Mouse (Mus musculus) MEL (cell line): ENCODE data around the gene Cnot11. TPM values are rescaled to one million over a fixed set of nuclear protein-coding genes. Genes with fewer than 3 reads are reported as not detected.

Experiments used
- DNase-seq: peaks from one replicate; pipeline ENCODE4 v3.0.0; 2011; ENCODE audit warnings: low read depth, low spot score
- H3K27ac ChIP-seq: 2 replicates; pipeline ENCODE4 v1.5.1; 2012; ENCODE audit warnings: low read depth, mild to moderate bottlenecking, control low read depth, low read length, moderate library complexity; ENCODE audit not compliant: control insufficient read depth
- H3K27me3 ChIP-seq, 2 experiments: fragments of 150-350 bp in 1 of 2; sonication (generic) in 1 of 2; 2 replicates each; pipeline ENCODE4 v1.6.1; 2012; ENCODE audit warnings: low read length in 2 of 2, mild to moderate bottlenecking in 2 of 2, improper control_type of control experiment in 1 of 2, moderate library complexity in 1 of 2; ENCODE audit not compliant: insufficient read depth in 2 of 2, control insufficient read depth in 1 of 2
- H3K36me3 ChIP-seq, 2 experiments: 2 replicates each; pipeline ENCODE4 v1.6.1; 2012 to 2014; ENCODE audit warnings: low read length in 2 of 2, improper control_type of control experiment in 1 of 2, inconsistent platforms in 1 of 2, mild to moderate bottlenecking in 1 of 2; ENCODE audit not compliant: insufficient read depth in 2 of 2, control insufficient read depth in 1 of 2
- H3K4me1 ChIP-seq, 2 experiments: fragments of 150-350 bp in 1 of 2; sonication (generic) in 1 of 2; 2 replicates each; pipeline ENCODE4 v1.6.1; 2012; ENCODE audit warnings: low read length in 2 of 2, improper control_type of control experiment in 1 of 2, mild to moderate bottlenecking in 1 of 2; ENCODE audit not compliant: insufficient read depth in 2 of 2, control insufficient read depth in 1 of 2
- H3K4me3 ChIP-seq, 2 experiments: fragments of 150-350 bp in 1 of 2; sonication (generic) in 1 of 2; 2 replicates each; pipeline ENCODE4 v1.5.1; 2012; ENCODE audit warnings: low read depth in 2 of 2, low read length in 2 of 2, mild to moderate bottlenecking in 2 of 2, moderate library complexity in 2 of 2, control low read depth in 1 of 2, improper control_type of control experiment in 1 of 2; ENCODE audit not compliant: control insufficient read depth in 1 of 2, insufficient read depth in 1 of 2
- H3K79me2 ChIP-seq: 2 replicates; pipeline ENCODE4 v1.6.1; 2012; ENCODE audit warnings: mild to moderate bottlenecking, low read length, moderate library complexity; ENCODE audit not compliant: control insufficient read depth, poor library complexity, insufficient read depth
- H3K9ac ChIP-seq: 2 replicates; pipeline ENCODE4 v1.6.1; 2012; ENCODE audit warnings: low read depth, mild to moderate bottlenecking, control low read depth, low read length, moderate library complexity; ENCODE audit not compliant: control insufficient read depth, poor library complexity, severe bottlenecking
- H3K9me3 ChIP-seq: fragments of 150-350 bp; sonication (generic); replicated peaks from 2 replicates; pipeline ENCODE4 v1.6.1; 2012; ENCODE audit warnings: mild to moderate bottlenecking, low read length, improper control_type of control experiment, moderate library complexity; ENCODE audit not compliant: insufficient read depth
- BHLHE40 ChIP-seq: IDR thresholded peaks from 2 replicates; pipeline ENCODE4 v1.6.1; 2012; ENCODE audit warnings: low read depth, mild to moderate bottlenecking, inconsistent platforms, low read length, improper control_type of control experiment, borderline replicate concordance
- CHD1 ChIP-seq: IDR thresholded peaks from 2 replicates; pipeline ENCODE4 v1.6.1; 2012; ENCODE audit warnings: low read depth, mild to moderate bottlenecking, inconsistent platforms, low read length, improper control_type of control experiment
- CTCF ChIP-seq, 3 experiments: IDR thresholded peaks in 2 of 3; conservative IDR thresholded peaks in 1 of 3; 2 replicates each; pipeline ENCODE4 v1.5.1; 2011 to 2012; ENCODE audit warnings: low read length in 3 of 3, low read depth in 2 of 3, mild to moderate bottlenecking in 2 of 3, improper control_type of control experiment in 1 of 3, inconsistent platforms in 1 of 3, mixed read lengths in 1 of 3, moderate library complexity in 1 of 3; ENCODE audit not compliant: control insufficient read depth in 1 of 3, insufficient read depth in 1 of 3, poor library complexity in 1 of 3, severe bottlenecking in 1 of 3
- E2F4 ChIP-seq: IDR thresholded peaks from 2 replicates; pipeline ENCODE4 v1.6.1; 2011; ENCODE audit warnings: low read depth, low read length, improper control_type of control experiment, borderline replicate concordance
- ELF1 ChIP-seq: IDR thresholded peaks from 2 replicates; pipeline ENCODE4 v1.6.1; 2014; ENCODE audit warnings: low read depth, mild to moderate bottlenecking, inconsistent platforms, low read length, improper control_type of control experiment, moderate library complexity
- ETS1 ChIP-seq: IDR thresholded peaks from 2 replicates; pipeline ENCODE4 v1.6.1; 2012; ENCODE audit warnings: low read depth, mild to moderate bottlenecking, inconsistent platforms, low read length, improper control_type of control experiment, moderate library complexity
- GABPA ChIP-seq: IDR thresholded peaks from 2 replicates; pipeline ENCODE4 v1.6.1; 2012; ENCODE audit warnings: low read depth, mild to moderate bottlenecking, inconsistent platforms, low read length, improper control_type of control experiment, moderate library complexity
- HCFC1 ChIP-seq: IDR thresholded peaks from 2 replicates; pipeline ENCODE4 v1.6.1; 2012; ENCODE audit warnings: low read depth, mild to moderate bottlenecking, inconsistent platforms, low read length, improper control_type of control experiment, moderate library complexity
- KAT2A ChIP-seq: conservative IDR thresholded peaks from 2 replicates; pipeline ENCODE4 v1.6.1; 2012; ENCODE audit warnings: low read depth, low read length, improper control_type of control experiment, inconsistent platforms
- MYC ChIP-seq: IDR thresholded peaks from 2 replicates; pipeline ENCODE4 v1.6.1; 2011; ENCODE audit warnings: low read depth, mild to moderate bottlenecking, low read length, improper control_type of control experiment, moderate library complexity
- NRF1 ChIP-seq: IDR thresholded peaks from 2 replicates; pipeline ENCODE4 v1.6.1; 2014; ENCODE audit warnings: low read depth, mild to moderate bottlenecking, inconsistent platforms, low read length, improper control_type of control experiment, moderate library complexity; ENCODE audit not compliant: poor library complexity, insufficient read depth, severe bottlenecking
- POLR2AphosphoS5 ChIP-seq: IDR thresholded peaks from 2 replicates; pipeline ENCODE4 v1.6.1; 2012; ENCODE audit warnings: low read depth, borderline replicate concordance, mild to moderate bottlenecking, inconsistent platforms, low read length, moderate library complexity, mixed read lengths
- RAD21 ChIP-seq: IDR thresholded peaks from 2 replicates; pipeline ENCODE4 v1.6.1; 2011; ENCODE audit warnings: mild to moderate bottlenecking, low read depth, low read length, improper control_type of control experiment
- SIN3A ChIP-seq: IDR thresholded peaks from 2 replicates; pipeline ENCODE4 v1.6.1; 2012; ENCODE audit warnings: low read length, improper control_type of control experiment, inconsistent platforms
- SMC3 ChIP-seq: IDR thresholded peaks from 2 replicates; pipeline ENCODE4 v1.6.1; 2011; ENCODE audit warnings: low read depth, low read length, improper control_type of control experiment
- TAL1 ChIP-seq: IDR thresholded peaks from 2 replicates; pipeline ENCODE4 v1.6.1; 2012; ENCODE audit warnings: mild to moderate bottlenecking, inconsistent platforms, low read length, moderate library complexity, mixed read lengths
- TCF12 ChIP-seq: IDR thresholded peaks from 2 replicates; pipeline ENCODE4 v1.6.1; 2014; ENCODE audit warnings: low read depth, mild to moderate bottlenecking, inconsistent platforms, low read length, improper control_type of control experiment, moderate library complexity
- UBTF ChIP-seq: IDR thresholded peaks from 2 replicates; pipeline ENCODE4 v1.6.1; 2012; ENCODE audit warnings: low read depth, mild to moderate bottlenecking, inconsistent platforms, low read length, improper control_type of control experiment, moderate library complexity, borderline replicate concordance; ENCODE audit not compliant: insufficient read depth
- USF1 ChIP-seq: IDR thresholded peaks from 2 replicates; pipeline ENCODE4 v1.6.1; 2014; ENCODE audit warnings: low read depth, mild to moderate bottlenecking, inconsistent platforms, low read length, improper control_type of control experiment, moderate library complexity
- ZC3H11A ChIP-seq: IDR thresholded peaks from 2 replicates; pipeline ENCODE4 v1.6.1; 2012; ENCODE audit warnings: low read depth, mild to moderate bottlenecking, inconsistent platforms, low read length, improper control_type of control experiment
- ZNF384 ChIP-seq: IDR thresholded peaks from 2 replicates; pipeline ENCODE4 v1.6.1; 2012; ENCODE audit warnings: low read depth, mild to moderate bottlenecking, inconsistent platforms, low read length, improper control_type of control experiment
- polyA plus RNA-seq, 2 experiments: library from polyadenylated mRNA; stranded (reverse) in 1 of 2; unstranded in 1 of 2; fragments of >175 nt in 1 of 2; fragments of >200 nt in 1 of 2; gene quantifications; 2 replicates each; pipeline versions ENCODE4 v1.2.1 to v1.2.4; 2012; ENCODE audit warnings: low replicate concordance in 2 of 2, low read depth in 1 of 2; ENCODE audit not compliant: insufficient read length in 2 of 2, insufficient read depth in 1 of 2, missing spikeins in 1 of 2
- total RNA-seq: library from RNA; depleted of rRNA; stranded (reverse); fragments of 300-350 nt; gene quantifications from 2 replicates; pipeline ENCODE4 v1.2.3, GENCODE M21; 2012

Gene Cnot11
- total and polyA plus RNA-seq, 3 experiments, result 20.0 to 46.0 (median 37.9) TPM

DNA sequence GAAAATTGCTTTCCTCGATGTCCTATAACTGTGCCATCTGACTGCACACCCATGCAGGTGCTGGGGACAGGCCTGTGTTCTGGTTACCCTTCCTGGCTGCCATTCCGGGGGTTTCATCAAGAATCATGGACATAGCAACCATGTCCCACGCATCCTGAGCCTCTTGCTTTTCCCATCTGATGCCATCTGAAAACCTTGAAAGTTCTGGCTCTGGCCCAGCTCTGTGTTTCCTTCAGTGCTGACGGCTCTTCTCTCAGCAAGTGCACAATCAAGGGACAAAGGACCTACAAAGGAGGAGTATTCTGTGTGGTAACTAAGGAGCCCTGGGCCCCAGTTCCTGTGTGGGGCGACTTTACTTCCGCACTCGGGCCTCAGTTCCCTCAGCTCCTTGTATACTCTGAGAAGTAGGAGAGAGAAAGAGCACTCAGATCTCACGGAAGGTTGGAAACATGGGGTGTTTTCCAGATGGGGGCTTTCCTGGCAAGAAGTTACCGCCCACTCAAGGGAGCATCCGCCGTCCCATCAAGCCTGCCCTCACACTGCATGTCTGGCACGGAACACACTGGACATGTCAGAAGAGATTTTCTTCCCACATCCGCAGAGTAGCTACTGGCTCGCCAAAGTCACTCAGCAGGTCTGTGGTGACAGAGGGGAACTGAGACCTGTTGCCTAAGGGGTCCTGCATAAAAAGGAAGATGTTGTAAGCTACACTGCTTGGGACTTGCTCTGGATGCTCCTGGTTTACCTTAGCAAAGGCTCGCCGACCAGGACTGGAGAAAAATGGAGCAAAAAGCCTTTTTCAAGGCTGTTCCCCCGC is 31.8 kb upstream of the Cnot11 start:
- no peaks in the 10 kb centered on the region for H3K79me2 ChIP-seq
- TF ChIP-seq SIN3A, result no peak
- no peak for TF ChIP-seq KAT2A
- TF ChIP-seq NRF1, result no peak
- no peak for TF ChIP-seq E2F4
- no peak for TF ChIP-seq CHD1
- no peak for TF ChIP-seq POLR2AphosphoS5
- TF ChIP-seq GABPA, result no peak
- TF ChIP-seq USF1, result no peak
- TF ChIP-seq TAL1, result no peak
- TF ChIP-seq ZNF384, result no peak
- no peak for DNase-seq
- H3K4me1 ChIP-seq, result no peaks in the 10 kb centered on the region
- peaks cover 6% of the 10 kb centered on the region in 2 experiments for H3K27me3 ChIP-seq
- H3K9ac ChIP-seq, result no peak overlapping the region
- H3K9me3 ChIP-seq, result no peaks in the 10 kb centered on the region
- no peak overlapping the region for H3K4me3 ChIP-seq
- no peaks in the 10 kb centered on the region for H3K36me3 ChIP-seq
- no peak overlapping the region for H3K27ac ChIP-seq

DNA sequence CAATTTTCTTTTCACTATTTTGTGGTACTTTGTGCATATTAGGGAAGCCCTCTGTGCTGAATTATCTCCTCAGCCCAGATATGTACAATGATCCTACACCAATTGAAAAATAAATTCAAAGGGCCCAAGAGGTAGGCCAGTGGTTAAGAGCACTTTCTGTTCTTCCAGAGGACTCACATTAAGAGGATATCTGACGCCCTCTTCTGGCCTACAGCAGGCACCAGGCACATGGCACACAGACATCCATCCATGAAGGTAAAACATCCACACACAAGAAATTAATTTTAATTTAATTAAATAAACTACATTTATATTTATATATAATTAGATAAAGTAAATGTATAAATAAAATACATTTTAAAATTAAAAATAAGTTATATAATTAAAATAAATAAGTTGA is 30.5 kb upstream of the Cnot11 start:
- peak; percentile 64 for DNase-seq
- Histone ChIP-seq H3K9ac (no peak overlapping the region), H3K4me3 (no peak overlapping the region), H3K27ac (no peak overlapping the region), H3K9me3 (no peaks in the 10 kb centered on the region), H3K27me3 (peaks cover 5 to 6% of the 10 kb centered on the region in 2 experiments), H3K79me2 (no peaks in the 10 kb centered on the region), H3K4me1 (no peaks in the 10 kb centered on the region), H3K36me3 (no peaks in the 10 kb centered on the region)
- peak; percentile 50 to 79 (median 70) for TF ChIP-seq CTCF (IDR thresholded peaks at IDR 0.05 in 2 of 3, conservative IDR thresholded peaks at IDR 0.05 in 1 of 3; ENCODE audit: control insufficient read depth in 1 of 3, insufficient read depth in 1 of 3, low read depth in 2 of 3, low read length in 3 of 3, poor library complexity in 1 of 3, severe bottlenecking in 1 of 3)
- TF ChIP-seq E2F4, result no peak
- peak; percentile 74; the same call in 1 of the 2 replicates for TF ChIP-seq MYC
- no peak for TF ChIP-seq TCF12
- no peak for TF ChIP-seq GABPA
- peak; percentile 90 for TF ChIP-seq ZC3H11A
- peak; percentile 89 for TF ChIP-seq RAD21
- no peak for TF ChIP-seq ELF1
- TF ChIP-seq HCFC1, result no peak
- TF ChIP-seq ETS1, result no peak
- no peak for TF ChIP-seq ZNF384
- no peak for TF ChIP-seq UBTF
- peak; percentile 87 for TF ChIP-seq SMC3
- no peak for TF ChIP-seq NRF1
- TF ChIP-seq BHLHE40, result no peak
